Mouse (Mus musculus): Measurements from ENCODE around the gene Magi3. TPM values are rescaled to one million over a fixed set of nuclear protein-coding genes. Genes with fewer than 3 reads are reported as not detected.

Gene Magi3
- polyA plus RNA-seq, 1 experiment from 2014 or later: 4.1 TPM

DNA sequence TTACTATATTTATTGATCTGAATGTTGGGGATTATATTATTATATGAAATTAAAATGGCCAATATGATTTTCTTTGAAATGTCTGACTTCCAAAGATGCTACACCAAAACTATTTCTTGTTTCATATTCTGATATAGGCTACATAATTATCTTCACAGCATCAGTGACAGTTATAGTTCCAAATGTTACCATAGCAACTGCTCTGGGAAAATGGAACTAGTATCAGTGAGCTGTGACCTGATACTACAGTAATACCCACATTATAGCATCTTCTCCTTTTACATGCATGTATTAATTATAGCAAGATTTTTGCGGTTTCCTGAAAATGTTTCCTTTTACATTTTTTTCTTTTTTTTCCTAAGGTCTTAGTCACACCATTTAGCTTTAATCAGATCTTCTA, 187.4 kb downstream of the Magi3 start:
- H3K36me3 ChIP-seq (ENCODE audit: control insufficient read depth, insufficient read depth, low read length): 0 out of 2 replicates have a peak, but pooled peaks cover under 1% of the 10 kb centered on the region
- DNase-seq (ENCODE audit: low spot score): no peak
- H3K27me3 ChIP-seq (replicated peaks; ENCODE audit: control insufficient read depth, insufficient read depth, low read length): no peaks in the 10 kb centered on the region
- no peak overlapping the region for H3K9ac ChIP-seq (ENCODE audit: low read depth, low read length)
- H3K4me3 ChIP-seq (ENCODE audit: low read depth, low read length): no peak overlapping the region
- no peak overlapping the region for H3K4me2 ChIP-seq
- 84% methylated on average over 1 of the region's 1 CpGs for WGBS
- ATAC-seq (replicated peaks; ENCODE audit: low FRiP score): no peak
- no peaks in the 10 kb centered on the region for H3K9me3 ChIP-seq (ENCODE audit: control insufficient read depth, low read length)
- H3K4me1 ChIP-seq (replicated peaks; ENCODE audit: control insufficient read depth, insufficient read depth, low read length): no peaks in the 10 kb centered on the region
- H3K27ac ChIP-seq (ENCODE audit: low read depth, low read length): no peak overlapping the region

DNA sequence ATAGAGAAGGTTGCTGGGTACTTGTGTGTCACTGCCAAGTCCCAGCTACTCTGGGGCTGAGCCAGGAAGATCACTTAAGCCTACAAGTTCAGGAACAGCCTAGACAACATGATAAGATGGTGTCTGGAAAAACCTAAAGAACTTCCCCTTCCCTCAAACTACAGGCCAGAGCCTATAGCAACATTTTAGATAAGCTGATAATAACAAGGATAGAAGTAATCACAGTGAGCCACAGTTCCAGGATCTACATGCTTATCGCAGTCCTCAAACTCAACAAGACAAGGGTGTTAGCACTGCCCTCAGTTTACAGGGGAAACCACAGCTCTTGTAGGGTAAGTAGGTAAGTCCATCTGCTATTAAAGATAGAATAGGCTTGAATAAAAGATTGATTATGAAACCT, 188.1 kb downstream of the Magi3 start:
- no peaks in the 10 kb centered on the region for H3K27me3 ChIP-seq (replicated peaks; ENCODE audit: control insufficient read depth, insufficient read depth, low read length)
- H3K4me1 ChIP-seq (replicated peaks; ENCODE audit: control insufficient read depth, insufficient read depth, low read length): no peaks in the 10 kb centered on the region
- DNase-seq (ENCODE audit: low spot score) (no peak), ATAC-seq (replicated peaks; ENCODE audit: low FRiP score) (0 out of 2 replicates have a peak, but pooled peaks have one; percentile 34)
- no peak overlapping the region for H3K9ac ChIP-seq (ENCODE audit: low read depth, low read length)
- H3K4me3 ChIP-seq (ENCODE audit: low read depth, low read length): no peak overlapping the region
- WGBS: 61% methylated on average over 1 of the region's 1 CpGs
- H3K27ac ChIP-seq (ENCODE audit: low read depth, low read length): no peak overlapping the region
- peaks cover 2% of the 10 kb centered on the region; the same call in 1 of the 2 replicates for H3K36me3 ChIP-seq (ENCODE audit: control insufficient read depth, insufficient read depth, low read length)
- no peak overlapping the region for H3K4me2 ChIP-seq
- no peaks in the 10 kb centered on the region for H3K9me3 ChIP-seq (ENCODE audit: control insufficient read depth, low read length)

DNA sequence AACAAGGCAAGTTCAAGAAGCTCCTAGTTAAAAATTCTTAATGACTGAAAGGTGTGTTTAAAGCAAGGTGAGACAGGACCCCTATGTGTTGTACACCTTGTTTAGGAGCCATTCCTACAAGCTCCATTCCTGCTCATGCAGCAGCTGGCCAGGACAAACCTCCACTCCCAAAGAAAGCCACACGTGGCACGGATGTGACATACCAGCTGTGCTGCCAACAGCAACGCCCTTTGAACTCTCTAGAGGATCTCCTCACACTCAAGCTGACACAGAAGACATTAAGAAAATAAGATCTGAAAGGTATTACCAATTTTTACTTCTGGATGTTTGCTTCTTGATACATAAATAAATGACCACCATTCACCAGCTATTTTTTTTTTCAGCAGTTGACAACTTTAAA, 193.2 kb downstream of the Magi3 start:
- H3K27ac ChIP-seq (ENCODE audit: low read depth, low read length): no peak overlapping the region
- no peaks in the 10 kb centered on the region for H3K9me3 ChIP-seq (ENCODE audit: control insufficient read depth, low read length)
- DNase-seq (ENCODE audit: low spot score): no peak
- no peak overlapping the region for H3K4me3 ChIP-seq (ENCODE audit: low read depth, low read length)
- H3K4me1 ChIP-seq (replicated peaks; ENCODE audit: control insufficient read depth, insufficient read depth, low read length): no peaks in the 10 kb centered on the region
- H3K27me3 ChIP-seq (replicated peaks; ENCODE audit: control insufficient read depth, insufficient read depth, low read length): no peaks in the 10 kb centered on the region
- H3K4me2 ChIP-seq: no peak overlapping the region
- no peak overlapping the region for H3K9ac ChIP-seq (ENCODE audit: low read depth, low read length)
- 74% methylated on average over 3 of the region's 3 CpGs for WGBS
- ATAC-seq (replicated peaks; ENCODE audit: low FRiP score): no peak
- H3K36me3 ChIP-seq (ENCODE audit: control insufficient read depth, insufficient read depth, low read length): peaks cover 2% of the 10 kb centered on the region; the same call in 1 of the 2 replicates

DNA sequence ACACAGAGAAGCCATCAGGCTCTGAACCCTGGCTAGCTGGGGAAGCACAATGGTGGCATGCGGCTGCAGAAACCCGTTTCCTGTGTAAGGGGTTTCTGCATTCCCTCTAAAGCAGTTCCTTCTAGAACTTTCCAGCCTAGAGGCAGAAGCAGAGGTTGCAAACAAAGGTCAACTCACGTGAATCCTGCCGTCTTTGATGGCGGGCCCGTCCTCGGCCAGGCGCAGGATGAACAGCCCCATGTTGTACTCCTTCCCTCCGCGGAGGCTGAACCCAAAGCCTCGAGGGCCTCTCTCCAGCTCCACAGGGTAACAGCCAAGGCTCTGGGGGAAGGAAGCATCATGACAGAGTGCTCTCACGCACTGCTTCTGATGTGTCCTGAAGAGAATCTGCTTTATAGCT, 200.1 kb downstream of the Magi3 start:
- DNase-seq (ENCODE audit: low spot score) (no peak), ATAC-seq (replicated peaks; ENCODE audit: low FRiP score) (no peak)
- Histone ChIP-seq H3K27ac (ENCODE audit: low read depth, low read length) (no peak overlapping the region), H3K4me2 (no peak overlapping the region), H3K27me3 (replicated peaks; ENCODE audit: control insufficient read depth, insufficient read depth, low read length) (no peaks in the 10 kb centered on the region), H3K36me3 (ENCODE audit: control insufficient read depth, insufficient read depth, low read length) (peaks cover 3% of the 10 kb centered on the region), H3K9me3 (ENCODE audit: control insufficient read depth, low read length) (no peaks in the 10 kb centered on the region), H3K9ac (ENCODE audit: low read depth, low read length) (no peak overlapping the region), H3K4me3 (ENCODE audit: low read depth, low read length) (no peak overlapping the region), H3K4me1 (replicated peaks; ENCODE audit: control insufficient read depth, insufficient read depth, low read length) (no peaks in the 10 kb centered on the region)
- WGBS: 83% methylated on average over 12 of the region's 12 CpGs

DNA sequence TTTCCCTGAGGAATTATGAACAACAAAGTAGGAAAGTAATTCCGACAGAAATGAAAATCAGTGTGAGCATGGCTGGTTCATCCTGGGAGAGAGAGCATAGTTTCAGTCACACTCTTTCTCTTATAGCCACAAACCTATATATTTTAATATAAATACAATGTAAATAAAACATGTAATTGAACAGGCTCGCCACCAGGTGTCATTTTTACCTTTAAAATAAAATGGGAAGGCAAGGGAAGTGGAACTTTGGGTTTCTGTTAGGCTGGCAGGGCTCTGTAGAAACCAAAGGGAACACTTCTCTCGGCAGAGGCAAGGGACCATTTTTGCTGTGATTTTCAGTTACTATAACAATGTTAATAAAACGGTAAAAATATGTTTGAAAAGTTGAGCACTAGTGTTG, 200.7 kb downstream of the Magi3 start:
- Histone ChIP-seq H3K27me3 (replicated peaks; ENCODE audit: control insufficient read depth, insufficient read depth, low read length) (no peaks in the 10 kb centered on the region), H3K9ac (ENCODE audit: low read depth, low read length) (no peak overlapping the region), H3K4me2 (no peak overlapping the region), H3K9me3 (ENCODE audit: control insufficient read depth, low read length) (no peaks in the 10 kb centered on the region), H3K27ac (ENCODE audit: low read depth, low read length) (no peak overlapping the region), H3K36me3 (ENCODE audit: control insufficient read depth, insufficient read depth, low read length) (peaks cover 3% of the 10 kb centered on the region), H3K4me1 (replicated peaks; ENCODE audit: control insufficient read depth, insufficient read depth, low read length) (no peaks in the 10 kb centered on the region), H3K4me3 (ENCODE audit: low read depth, low read length) (no peak overlapping the region)
- 63% methylated on average over 4 of the region's 4 CpGs for WGBS
- DNase-seq (ENCODE audit: low spot score) (no peak), ATAC-seq (replicated peaks; ENCODE audit: low FRiP score) (no peak)

DNA sequence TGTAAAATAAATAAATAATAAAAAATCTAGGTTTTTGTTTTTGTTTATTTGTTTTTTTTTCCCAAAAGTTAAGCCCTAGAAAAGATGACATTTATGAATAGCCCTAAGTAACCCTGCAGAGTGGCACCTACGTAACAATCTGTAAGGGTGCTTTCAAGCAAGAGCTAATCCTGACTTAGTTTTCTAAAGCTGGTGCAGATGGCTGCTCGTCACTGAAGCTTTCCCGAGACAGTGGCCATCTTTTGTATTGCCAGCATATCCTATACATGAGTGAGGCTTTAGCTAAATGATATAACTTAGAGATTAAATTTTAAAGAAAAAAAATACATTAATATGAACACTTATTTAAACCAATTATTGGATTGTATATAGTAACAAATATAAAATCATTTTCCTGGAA, 202.2 kb downstream of the Magi3 start:
- Histone ChIP-seq H3K4me3 (ENCODE audit: low read depth, low read length) (no peak overlapping the region), H3K4me2 (no peak overlapping the region), H3K27me3 (replicated peaks; ENCODE audit: control insufficient read depth, insufficient read depth, low read length) (no peaks in the 10 kb centered on the region), H3K4me1 (replicated peaks; ENCODE audit: control insufficient read depth, insufficient read depth, low read length) (no peaks in the 10 kb centered on the region), H3K36me3 (ENCODE audit: control insufficient read depth, insufficient read depth, low read length) (peaks cover 3% of the 10 kb centered on the region), H3K27ac (ENCODE audit: low read depth, low read length) (no peak overlapping the region), H3K9me3 (ENCODE audit: control insufficient read depth, low read length) (no peaks in the 10 kb centered on the region), H3K9ac (ENCODE audit: low read depth, low read length) (no peak overlapping the region)
- ATAC-seq (replicated peaks; ENCODE audit: low FRiP score) (no peak), DNase-seq (ENCODE audit: low spot score) (no peak)
- WGBS: 86% methylated on average over 3 of the region's 3 CpGs

DNA sequence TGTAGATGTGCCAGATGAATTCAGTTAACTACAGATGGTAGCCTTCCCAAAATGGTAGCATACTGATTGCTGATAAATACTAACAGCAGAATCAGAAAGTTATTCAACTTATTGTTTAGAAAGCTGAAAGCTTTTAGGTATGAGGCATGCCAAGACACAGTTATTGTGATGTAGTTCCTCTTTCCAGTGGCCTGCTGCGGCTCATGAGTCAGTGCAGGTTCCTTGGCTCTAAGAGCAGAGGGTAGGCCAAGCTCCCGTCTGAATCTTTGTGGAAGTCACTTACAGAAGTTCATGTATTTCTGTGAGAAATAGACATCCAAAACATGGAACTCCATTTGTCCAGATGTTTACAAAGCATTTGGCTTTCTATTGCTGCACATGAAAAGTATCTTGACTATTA, 208.2 kb downstream of the Magi3 start:
- H3K9ac ChIP-seq (ENCODE audit: low read depth, low read length): no peak overlapping the region
- no peaks in the 10 kb centered on the region for H3K36me3 ChIP-seq (ENCODE audit: control insufficient read depth, insufficient read depth, low read length)
- DNase-seq (ENCODE audit: low spot score) (no peak), ATAC-seq (replicated peaks; ENCODE audit: low FRiP score) (no peak)
- no peaks in the 10 kb centered on the region for H3K4me1 ChIP-seq (replicated peaks; ENCODE audit: control insufficient read depth, insufficient read depth, low read length)
- no peaks in the 10 kb centered on the region for H3K27me3 ChIP-seq (replicated peaks; ENCODE audit: control insufficient read depth, insufficient read depth, low read length)
- H3K4me2 ChIP-seq: no peak overlapping the region
- 59% methylated on average over 2 of the region's 2 CpGs for WGBS
- H3K4me3 ChIP-seq (ENCODE audit: low read depth, low read length): no peak overlapping the region
- no peak overlapping the region for H3K27ac ChIP-seq (ENCODE audit: low read depth, low read length)
- H3K9me3 ChIP-seq (ENCODE audit: control insufficient read depth, low read length): no peaks in the 10 kb centered on the region

DNA sequence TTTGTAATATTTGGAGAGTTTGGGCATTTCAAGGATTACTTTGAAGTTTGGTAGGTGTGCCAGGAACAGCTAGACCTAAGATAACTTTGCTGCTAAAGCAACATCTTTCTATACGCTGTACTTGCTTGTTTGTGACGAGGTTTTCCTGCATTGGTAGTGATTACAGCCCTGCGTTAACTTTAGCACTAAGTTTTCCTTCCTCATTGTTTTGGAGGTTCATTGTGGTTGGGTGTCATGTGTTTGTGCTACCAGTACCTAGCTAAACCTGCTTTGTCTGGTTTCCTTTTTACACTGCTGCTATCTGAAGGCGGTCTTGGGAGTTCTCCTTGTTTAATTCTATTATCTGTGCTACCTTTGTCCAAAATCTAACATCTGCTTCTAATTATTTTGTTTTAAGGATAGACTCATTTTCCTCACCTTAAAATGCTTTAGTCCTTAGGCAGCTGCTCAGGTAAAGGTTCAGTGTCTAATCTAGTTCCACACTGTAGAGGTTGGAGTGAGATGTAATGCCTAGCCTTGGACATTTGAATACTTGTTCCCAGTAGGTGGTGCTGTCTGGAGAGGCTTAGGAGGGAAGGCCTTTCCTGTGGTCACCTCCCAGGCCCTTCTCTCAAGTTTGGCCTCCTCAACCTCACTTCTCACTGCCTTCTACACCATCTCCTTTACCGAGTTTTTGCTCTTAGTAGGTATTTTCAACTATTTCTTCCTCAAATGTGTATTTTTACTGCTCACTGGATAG, 210.1 kb downstream of the Magi3 start:
- H3K9me3 ChIP-seq (ENCODE audit: control insufficient read depth, low read length): no peaks in the 10 kb centered on the region
- H3K27me3 ChIP-seq (replicated peaks; ENCODE audit: control insufficient read depth, insufficient read depth, low read length): no peaks in the 10 kb centered on the region
- ATAC-seq (replicated peaks; ENCODE audit: low FRiP score) (no peak), DNase-seq (ENCODE audit: low spot score) (no peak)
- no peak overlapping the region for H3K4me3 ChIP-seq (ENCODE audit: low read depth, low read length)
- H3K36me3 ChIP-seq (ENCODE audit: control insufficient read depth, insufficient read depth, low read length): peaks cover 4% of the 10 kb centered on the region; the same call in 1 of the 2 replicates
- 86% methylated on average over 5 of the region's 5 CpGs for WGBS
- H3K4me1 ChIP-seq (replicated peaks; ENCODE audit: control insufficient read depth, insufficient read depth, low read length): no peaks in the 10 kb centered on the region
- H3K9ac ChIP-seq (ENCODE audit: low read depth, low read length): no peak overlapping the region
- no peak overlapping the region for H3K27ac ChIP-seq (ENCODE audit: low read depth, low read length)
- H3K4me2 ChIP-seq: no peak overlapping the region

DNA sequence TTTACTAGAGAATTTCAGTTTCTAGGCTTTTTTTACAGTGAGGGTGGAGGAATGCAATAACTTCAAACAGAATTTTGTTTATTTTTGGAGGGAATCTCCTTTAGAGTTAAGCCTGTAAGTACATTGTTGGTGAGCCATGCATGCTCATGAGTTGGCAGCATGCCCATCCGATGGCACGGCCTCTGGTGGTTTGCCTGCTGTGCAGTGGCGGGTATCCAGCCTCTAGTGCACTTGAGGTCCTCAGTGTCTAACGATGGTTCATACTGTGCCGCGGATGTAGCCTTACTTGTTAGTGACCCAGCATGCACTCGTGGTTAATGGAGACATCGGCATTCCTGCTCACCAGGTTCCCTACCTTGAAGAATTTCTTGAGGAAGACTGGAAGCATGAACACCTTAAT, 212.7 kb downstream of the Magi3 start:
- DNase-seq (ENCODE audit: low spot score): no peak
- WGBS: 92% methylated on average over 8 of the region's 8 CpGs
- no peaks in the 10 kb centered on the region for H3K9me3 ChIP-seq (ENCODE audit: control insufficient read depth, low read length)
- no peak for ATAC-seq (replicated peaks; ENCODE audit: low FRiP score)
- peaks cover 13% of the 10 kb centered on the region for H3K36me3 ChIP-seq (ENCODE audit: control insufficient read depth, insufficient read depth, low read length)
- no peak overlapping the region for H3K4me3 ChIP-seq (ENCODE audit: low read depth, low read length)
- no peak overlapping the region for H3K4me2 ChIP-seq
- H3K27me3 ChIP-seq (replicated peaks; ENCODE audit: control insufficient read depth, insufficient read depth, low read length): no peaks in the 10 kb centered on the region
- H3K9ac ChIP-seq (ENCODE audit: low read depth, low read length): no peak overlapping the region
- H3K27ac ChIP-seq (ENCODE audit: low read depth, low read length): no peak overlapping the region
- H3K4me1 ChIP-seq (replicated peaks; ENCODE audit: control insufficient read depth, insufficient read depth, low read length): no peaks in the 10 kb centered on the region
